Mouse (Mus musculus): ENCODE data around the gene Gyg. TPM values are rescaled to one million over a fixed set of nuclear protein-coding genes. Genes with fewer than 3 reads are reported as not detected.

Gene Gyg
- polyA plus RNA-seq, 1 experiment from 2014 or later: 27.0 TPM

DNA sequence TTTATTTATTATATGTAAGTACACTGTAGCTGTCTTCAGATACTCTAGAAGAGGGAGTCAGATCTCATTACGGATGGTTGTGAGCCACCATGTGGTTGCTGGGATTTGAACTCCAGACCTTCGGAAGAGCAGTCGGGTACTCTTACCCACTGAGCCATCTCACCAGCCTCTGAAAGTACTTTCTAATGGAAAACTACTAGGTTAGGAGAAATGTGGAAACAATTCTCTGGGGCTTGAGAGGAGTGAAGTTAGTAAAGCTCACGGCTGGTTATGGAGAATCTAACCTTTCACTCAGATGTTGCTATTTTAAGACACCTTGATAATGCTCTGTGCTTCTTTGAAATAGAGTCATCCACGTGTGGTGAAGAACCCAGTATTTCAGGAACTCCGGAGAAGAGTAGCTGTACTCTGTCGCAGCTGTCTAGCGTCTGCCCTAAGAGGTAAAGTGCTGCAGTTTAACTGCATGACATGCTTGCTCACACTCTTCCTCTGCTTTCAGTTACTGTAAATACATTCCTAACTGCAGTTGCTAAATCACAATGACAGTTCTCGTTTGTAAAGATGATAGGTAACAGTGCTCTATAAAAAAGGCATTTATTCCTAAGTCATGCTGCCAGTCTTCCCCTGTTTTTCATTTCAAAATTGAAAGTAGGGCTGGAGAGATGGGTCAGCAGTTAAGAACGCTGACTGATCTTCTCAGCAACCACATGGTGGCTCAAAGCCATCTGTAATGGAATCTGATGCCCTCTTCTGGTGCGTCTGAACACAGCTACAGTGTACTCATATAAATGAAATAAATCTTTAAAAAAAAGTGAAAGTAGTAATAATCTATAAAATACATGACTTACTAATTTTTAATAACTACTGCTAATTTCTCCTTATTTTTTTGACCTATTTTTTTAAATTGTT, 78.7 kb downstream of the Gyg start:
- no peak for ATAC-seq (ENCODE audit: low FRiP score, low read depth)
- H3K9ac ChIP-seq: no peak overlapping the region
- no peak overlapping the region for H3K4me3 ChIP-seq
- H3K27ac ChIP-seq: no peak overlapping the region
- peaks cover 15% of the 10 kb centered on the region for H3K36me3 ChIP-seq
- no peaks in the 10 kb centered on the region for H3K27me3 ChIP-seq (replicated peaks)
- whole genome bisulfite sequencing: 87% methylated on average over 11 of the region's 11 CpGs
- H3K4me1 ChIP-seq: no peaks in the 10 kb centered on the region
- H3K4me2 ChIP-seq (replicated peaks): no peak overlapping the region
- H3K9me3 ChIP-seq: no peaks in the 10 kb centered on the region

Other genes starting within 250 kb of the Gyg start
- gene Cp, start 198.3 kb downstream of the Gyg start, polyA plus RNA-seq (2016; fragmentation: Nextera tagmentation; extraction: Ambion mirVana): 3.1 and 3.8 TPM in 2 replicates
- 12.4 and 15.3 TPM in 2 replicates for gene Hps3, start 120.0 kb downstream of the Gyg start, polyA plus RNA-seq (2016; fragmentation: Nextera tagmentation; extraction: Ambion mirVana)
- gene Hltf, start 97.5 kb downstream of the Gyg start, polyA plus RNA-seq (2016; fragmentation: Nextera tagmentation; extraction: Ambion mirVana): 21.8 and 22.8 TPM in 2 replicates
- gene Cpa3, start 86.9 kb upstream of the Gyg start, polyA plus RNA-seq (2016; fragmentation: Nextera tagmentation; extraction: Ambion mirVana): 0.59 and 0.70 TPM in 2 replicates
- not detected in 2 replicates for gene Cpb1, start 120.4 kb upstream of the Gyg start, polyA plus RNA-seq (2016; fragmentation: Nextera tagmentation; extraction: Ambion mirVana)
- 0.14 TPM in 1 of 2 replicates, not detected in the other for gene Agtr1b, start 211.9 kb upstream of the Gyg start, polyA plus RNA-seq (2016; fragmentation: Nextera tagmentation; extraction: Ambion mirVana)